Mouse (Mus musculus) adrenal gland, adult 18-20 months (tissue): Measurements from ENCODE around the gene Dab2ip. TPM values are rescaled to one million over a fixed set of nuclear protein-coding genes. Genes with fewer than 3 reads are reported as not detected.

Source experiments
- DNase-seq, 2 experiments: peaks; one replicate each; pipeline ENCODE4 v3.0.0; 2021 to 2022; ENCODE audit warnings: low spot score in 2 of 2
- total RNA-seq, 2 experiments: library from RNA; stranded (reverse); gene quantifications; 1 replicate in 1 of 2; 2 replicates in 1 of 2; pipeline ENCODE4 v1.2.3; 2021

Dab2ip gene
- total RNA-seq, 2 experiments from 2014 or later, result 43.5 to 87.3 TPM

GRCm38 (mm10) chr2:35736061-35736460, 178.0 kb downstream of the Dab2ip start:
- no peak for DNase-seq

- DNase-seq, result no peak
These were observed 179.5 kb downstream of the Dab2ip start for GRCm38 (mm10) chr2:35737467-35738027.

GRCm38 (mm10) chr2:35739669-35740254, 181.7 kb downstream of the Dab2ip start:
- DNase-seq, result no peak

GRCm38 (mm10) chr2:35745876-35746275, 187.8 kb downstream of the Dab2ip start:
- DNase-seq, result no peak

GRCm38 (mm10) chr2:35746638-35747037, 188.6 kb downstream of the Dab2ip start:
- no peak for DNase-seq

- no peak for DNase-seq
These were observed 189.4 kb downstream of the Dab2ip start for GRCm38 (mm10) chr2:35747371-35748035.

GRCm38 (mm10) chr2:35750533-35751141, 192.6 kb downstream of the Dab2ip start:
- DNase-seq, result no peak

- no peak for DNase-seq
These were observed 193.9 kb downstream of the Dab2ip start for GRCm38 (mm10) chr2:35751781-35752505.

- no peak for DNase-seq
These were observed 198.4 kb downstream of the Dab2ip start for GRCm38 (mm10) chr2:35756467-35756866.

- no peak for DNase-seq
These were observed 202.3 kb downstream of the Dab2ip start for GRCm38 (mm10) chr2:35760352-35760751.

GRCm38 (mm10) chr2:35760867-35761266, 202.8 kb downstream of the Dab2ip start:
- DNase-seq, result no peak

GRCm38 (mm10) chr2:35761458-35761857, 203.4 kb downstream of the Dab2ip start:
- DNase-seq, result no peak

GRCm38 (mm10) chr2:35763818-35764217, 205.8 kb downstream of the Dab2ip start:
- DNase-seq, result no peak

- no peak for DNase-seq
These were observed 206.3 kb downstream of the Dab2ip start for GRCm38 (mm10) chr2:35764328-35764727.

- DNase-seq, result no peak
These were observed 209.9 kb downstream of the Dab2ip start for GRCm38 (mm10) chr2:35767834-35768537.

- DNase-seq, result no peak
These were observed 210.6 kb downstream of the Dab2ip start for GRCm38 (mm10) chr2:35768538-35769238.

- no peak for DNase-seq
These were observed 211.3 kb downstream of the Dab2ip start for GRCm38 (mm10) chr2:35769398-35769797.

- no peak for DNase-seq
These were observed 212.5 kb downstream of the Dab2ip start for GRCm38 (mm10) chr2:35770541-35770940.

GRCm38 (mm10) chr2:35775651-35776055, 217.6 kb downstream of the Dab2ip start:
- DNase-seq, result no peak

GRCm38 (mm10) chr2:35776935-35777334, 218.9 kb downstream of the Dab2ip start:
- no peak for DNase-seq
